Mouse (Mus musculus) intestine, embryonic 14.5 days (tissue): Measurements from ENCODE around the gene Ano1. TPM values are rescaled to one million over a fixed set of nuclear protein-coding genes. Genes with fewer than 3 reads are reported as not detected.
A peak's percentile ranks its signal among the peaks of the same experiment; 100 is the strongest.

Source experiments
- ATAC-seq: fragments of 200-750 bp; cut with Nextera tagmentation; replicated peaks from 2 replicates; pipeline ENCODE4 v1.8.0; 2017; ENCODE audit warnings: low read depth, moderate number of reproducible peaks, moderate TSS enrichment, moderate library complexity; ENCODE audit not compliant: low FRiP score, low TSS enrichment
- DNase-seq: peaks from one replicate; pipeline ENCODE4 v3.0.0-alpha.2; 2018; ENCODE audit warnings: low spot score
- H3K27ac ChIP-seq: fragments of 300-500 bp; sonication (generic); 2 replicates; pipeline ENCODE4 v1.5.1; 2014; ENCODE audit warnings: low read depth, mild to moderate bottlenecking, control low read depth
- H3K27me3 ChIP-seq: fragments of 300-500 bp; sonication (generic); replicated peaks from 2 replicates; pipeline ENCODE4 v1.6.1; 2014; ENCODE audit warnings: low read length, control low read depth; ENCODE audit not compliant: control insufficient read depth, insufficient read depth
- H3K36me3 ChIP-seq: fragments of 300-500 bp; sonication (generic); 2 replicates; pipeline ENCODE4 v1.6.1; 2014; ENCODE audit warnings: low read length, control low read depth; ENCODE audit not compliant: control insufficient read depth, insufficient read depth
- H3K4me1 ChIP-seq: fragments of 300-500 bp; sonication (generic); replicated peaks from 2 replicates; pipeline ENCODE4 v1.6.1; 2014; ENCODE audit warnings: low read length, control low read depth, mixed read lengths; ENCODE audit not compliant: control insufficient read depth, insufficient read depth
- H3K4me2 ChIP-seq: fragments of 300-500 bp; sonication (generic); 2 replicates; pipeline ENCODE4 v1.6.1; 2014; ENCODE audit warnings: low read length
- H3K4me3 ChIP-seq: fragments of 300-500 bp; sonication (generic); 2 replicates; pipeline ENCODE4 v1.5.1; 2014; ENCODE audit warnings: low read depth, low read length, control low read depth, mixed read lengths
- H3K9ac ChIP-seq: fragments of 300-500 bp; sonication (generic); 2 replicates; pipeline ENCODE4 v1.6.1; 2014; ENCODE audit warnings: mild to moderate bottlenecking, low read length
- H3K9me3 ChIP-seq: fragments of 300-500 bp; sonication (generic); 2 replicates; pipeline ENCODE4 v1.6.1; 2016; ENCODE audit warnings: low read length, control low read depth; ENCODE audit not compliant: control insufficient read depth
- WGBS: fragments of 180-500 bp; shearing (Covaris S2); extraction: QIAGEN DNeasy Blood & Tissue Kit; methylation state at CpG from one replicate; pipeline ENCODE4 v1.1.7; 2014; 5-methylcytosine and 5-hydroxymethylcytosine counted together
- polyA plus RNA-seq: library from polyadenylated mRNA; unstranded; fragments of >200 nt; fragmentation: Nextera tagmentation; extraction: Ambion mirVana; gene quantifications from 2 replicates; pipeline ENCODE4 v1.2.1, GENCODE M21; 2014

Ano1 gene
- polyA plus RNA-seq, 1 experiment from 2014 or later, result 39.1 TPM

- DNase-seq (no peak), ATAC-seq (no peak)
- peak overlapping the region; percentile 69 for H3K27ac ChIP-seq
- H3K36me3 ChIP-seq, result no peaks in the 10 kb centered on the region
- H3K4me1 ChIP-seq, result no peaks in the 10 kb centered on the region
- H3K4me2 ChIP-seq, result no peak overlapping the region
- WGBS, result 33% methylated on average over 9 of the region's 9 CpGs
- no peak overlapping the region for H3K4me3 ChIP-seq
- H3K9ac ChIP-seq, result no peak overlapping the region
- H3K9me3 ChIP-seq, result 0 out of 2 replicates have a peak, but pooled peaks cover 3% of the 10 kb centered on the region
- H3K27me3 ChIP-seq, result no peaks in the 10 kb centered on the region
Observed at GRCm38 (mm10) chr7:144697870-144698269, 53.9 kb downstream of the Ano1 start.

- no peak overlapping the region for H3K4me3 ChIP-seq
- H3K27me3 ChIP-seq, result no peaks in the 10 kb centered on the region
- no peaks in the 10 kb centered on the region for H3K4me1 ChIP-seq
- H3K9me3 ChIP-seq, result 0 out of 2 replicates have a peak, but pooled peaks cover 3% of the 10 kb centered on the region
- H3K9ac ChIP-seq, result no peak overlapping the region
- H3K36me3 ChIP-seq, result no peaks in the 10 kb centered on the region
- H3K4me2 ChIP-seq, result no peak overlapping the region
- 68% methylated on average over 7 of the region's 7 CpGs for WGBS
- no peak overlapping the region for H3K27ac ChIP-seq
- no peak for ATAC-seq
- DNase-seq, result peak; percentile 69
Observed at GRCm38 (mm10) chr7:144696764-144697704, 54.7 kb downstream of the Ano1 start.

GRCm38 (mm10) chr7:144689855-144690254 is 61.9 kb downstream of the Ano1 start:
- DNase-seq (no peak), ATAC-seq (peak; percentile 67)
- Histone ChIP-seq H3K4me2 (no peak overlapping the region), H3K9ac (no peak overlapping the region), H3K4me3 (no peak overlapping the region), H3K9me3 (no peaks in the 10 kb centered on the region), H3K4me1 (peaks cover 17% of the 10 kb centered on the region), H3K36me3 (no peaks in the 10 kb centered on the region), H3K27me3 (no peaks in the 10 kb centered on the region), H3K27ac (peak overlapping the region; percentile 73)
- 32% methylated on average over 2 of the region's 2 CpGs for WGBS

- H3K4me2 ChIP-seq, result no peak overlapping the region
- WGBS, result 29% methylated on average over 7 of the region's 7 CpGs
- ATAC-seq (0 out of 2 replicates have a peak, but pooled peaks have one; percentile 30), DNase-seq (no peak)
- peak overlapping the region; percentile 73 for H3K27ac ChIP-seq
- H3K36me3 ChIP-seq, result no peaks in the 10 kb centered on the region
- H3K27me3 ChIP-seq, result no peaks in the 10 kb centered on the region
- no peaks in the 10 kb centered on the region for H3K9me3 ChIP-seq
- H3K4me1 ChIP-seq, result peaks cover 17% of the 10 kb centered on the region
- H3K4me3 ChIP-seq, result no peak overlapping the region
- H3K9ac ChIP-seq, result no peak overlapping the region
Observed at GRCm38 (mm10) chr7:144689136-144689535, 62.6 kb downstream of the Ano1 start.

GRCm38 (mm10) chr7:144687663-144688381 is 64.0 kb downstream of the Ano1 start:
- no peak for ATAC-seq
- Histone ChIP-seq H3K4me2 (no peak overlapping the region), H3K27ac (no peak overlapping the region), H3K9ac (no peak overlapping the region), H3K27me3 (no peaks in the 10 kb centered on the region), H3K4me3 (no peak overlapping the region), H3K4me1 (peaks cover 17% of the 10 kb centered on the region), H3K36me3 (no peaks in the 10 kb centered on the region), H3K9me3 (no peaks in the 10 kb centered on the region)
- DNase-seq, result no peak
- WGBS, result 98% methylated on average over 2 of the region's 2 CpGs

GRCm38 (mm10) chr7:144684947-144685346 is 66.8 kb downstream of the Ano1 start:
- H3K9me3 ChIP-seq, result no peaks in the 10 kb centered on the region
- H3K27ac ChIP-seq, result no peak overlapping the region
- H3K4me1 ChIP-seq, result peaks cover 12% of the 10 kb centered on the region
- H3K4me2 ChIP-seq, result no peak overlapping the region
- H3K27me3 ChIP-seq, result no peaks in the 10 kb centered on the region
- no peak for ATAC-seq
- no peaks in the 10 kb centered on the region for H3K36me3 ChIP-seq
- DNase-seq, result no peak
- H3K9ac ChIP-seq, result no peak overlapping the region
- no peak overlapping the region for H3K4me3 ChIP-seq
- 43% methylated on average over 4 of the region's 4 CpGs for WGBS

- H3K27ac ChIP-seq, result no peak overlapping the region
- DNase-seq, result no peak
- 41% methylated on average over 5 of the region's 5 CpGs for WGBS
- no peak for ATAC-seq
- no peaks in the 10 kb centered on the region for H3K27me3 ChIP-seq
- no peaks in the 10 kb centered on the region for H3K36me3 ChIP-seq
- H3K4me2 ChIP-seq, result no peak overlapping the region
- H3K4me1 ChIP-seq, result peaks cover 7% of the 10 kb centered on the region
- H3K9ac ChIP-seq, result no peak overlapping the region
- no peak overlapping the region for H3K4me3 ChIP-seq
- H3K9me3 ChIP-seq, result no peaks in the 10 kb centered on the region
Observed at GRCm38 (mm10) chr7:144684467-144684866, 67.3 kb downstream of the Ano1 start.

GRCm38 (mm10) chr7:144680096-144680495 is 71.7 kb downstream of the Ano1 start:
- H3K9ac ChIP-seq, result no peak overlapping the region
- WGBS, result 75% methylated on average over 5 of the region's 5 CpGs
- no peaks in the 10 kb centered on the region for H3K27me3 ChIP-seq
- H3K4me1 ChIP-seq, result peaks cover 14% of the 10 kb centered on the region
- H3K36me3 ChIP-seq, result no peaks in the 10 kb centered on the region
- no peak overlapping the region for H3K27ac ChIP-seq
- no peaks in the 10 kb centered on the region for H3K9me3 ChIP-seq
- ATAC-seq (no peak), DNase-seq (no peak)
- no peak overlapping the region for H3K4me3 ChIP-seq
- no peak overlapping the region for H3K4me2 ChIP-seq
